Mouse (Mus musculus) forebrain, embryonic 13.5 days (tissue): ENCODE measurements around the gene 4930562C15Rik. TPM values are rescaled to one million over a fixed set of nuclear protein-coding genes. Genes with fewer than 3 reads are reported as not detected.
"Not testable (repeated sequence)": the region's sequence is repeated elsewhere in the genome, so short reads cannot be mapped to it uniquely, and the experiment has no call there.

Experiments used
- ATAC-seq: fragments of 200-750 bp; cut with Nextera tagmentation; 2 replicates; pipeline ENCODE4 v1.8.0; 2017
- H3K27ac ChIP-seq: fragments of 300-500 bp; sonication (generic); 2 replicates; pipeline ENCODE4 v1.5.1; 2015; ENCODE audit warnings: inconsistent platforms, mild to moderate bottlenecking, moderate library complexity
- H3K27me3 ChIP-seq: fragments of 300-500 bp; sonication (generic); 2 replicates; pipeline ENCODE4 v1.6.1; 2015; ENCODE audit warnings: mild to moderate bottlenecking, inconsistent platforms
- H3K36me3 ChIP-seq: fragments of 300-500 bp; sonication (generic); 2 replicates; pipeline ENCODE4 v1.6.1; 2015; ENCODE audit warnings: mild to moderate bottlenecking, inconsistent platforms; ENCODE audit not compliant: poor library complexity, severe bottlenecking
- H3K4me1 ChIP-seq: fragments of 300-500 bp; sonication (generic); 2 replicates; pipeline ENCODE4 v1.6.1; 2015; ENCODE audit warnings: inconsistent platforms
- H3K4me2 ChIP-seq: fragments of 300-500 bp; sonication (generic); 2 replicates; pipeline ENCODE4 v1.6.1; 2015; ENCODE audit warnings: inconsistent platforms, mild to moderate bottlenecking, moderate library complexity
- H3K4me3 ChIP-seq: fragments of 300-500 bp; sonication (generic); 2 replicates; pipeline ENCODE4 v1.5.1; 2015; ENCODE audit warnings: mild to moderate bottlenecking, inconsistent platforms
- H3K9ac ChIP-seq: fragments of 300-500 bp; sonication (generic); 2 replicates; pipeline ENCODE4 v1.6.1; 2015; ENCODE audit warnings: mild to moderate bottlenecking, inconsistent platforms
- H3K9me3 ChIP-seq: fragments of 300-500 bp; sonication (generic); replicated peaks from 2 replicates; pipeline ENCODE4 v1.6.1; 2016; ENCODE audit warnings: inconsistent platforms
- WGBS: fragments of 180-500 bp; shearing (Covaris S2); methylation state at CpG from one replicate; pipeline ENCODE4 v1.1.7; 2015; 5-methylcytosine and 5-hydroxymethylcytosine counted together
- polyA plus RNA-seq: library from polyadenylated mRNA; unstranded; fragments of >200 nt; fragmentation: Nextera tagmentation; extraction: Ambion mirVana; gene quantifications from 2 replicates; pipeline ENCODE4 v1.2.1, GENCODE M21; 2015

Gene 4930562C15Rik
- 0.37 and 0.39 TPM in 2 replicates for polyA plus RNA-seq

GRCm38 (mm10) chr16:4835191-4835590 is at the start of gene 4930562C15Rik:
Gene 4930562C15Rik (plus strand): TSS chr16:4835416.
- no peaks in the 10 kb centered on the region for H3K9me3 ChIP-seq
- no peaks in the 10 kb centered on the region for H3K4me1 ChIP-seq
- ATAC-seq, result no peak
- H3K4me3 ChIP-seq, result no peak within 1 kb of the TSS
- H3K9ac ChIP-seq, result no peak within 1 kb of the TSS
- no peaks in the 10 kb centered on the region for H3K27me3 ChIP-seq
- no peak within 1 kb of the TSS for H3K27ac ChIP-seq
- no peak within 1 kb of the TSS for H3K4me2 ChIP-seq
- WGBS, result 88% methylated on average over 3 of the region's 3 CpGs
- no peaks in the 10 kb centered on the region for H3K36me3 ChIP-seq

- Histone ChIP-seq H3K27me3 (no peaks in the 10 kb centered on the region), H3K36me3 (peaks cover 10% of the 10 kb centered on the region), H3K4me1 (peaks cover 35% of the 10 kb centered on the region), H3K4me3 (no peak overlapping the region), H3K9ac (no peak overlapping the region), H3K27ac (no peak overlapping the region), H3K9me3 (no peaks in the 10 kb centered on the region), H3K4me2 (no peak overlapping the region)
- ATAC-seq, result no peak
- WGBS, result 48% methylated on average over 4 of the region's 4 CpGs
These were observed 49.5 kb upstream of the 4930562C15Rik start for GRCm38 (mm10) chr16:4785706-4786105.

DNA sequence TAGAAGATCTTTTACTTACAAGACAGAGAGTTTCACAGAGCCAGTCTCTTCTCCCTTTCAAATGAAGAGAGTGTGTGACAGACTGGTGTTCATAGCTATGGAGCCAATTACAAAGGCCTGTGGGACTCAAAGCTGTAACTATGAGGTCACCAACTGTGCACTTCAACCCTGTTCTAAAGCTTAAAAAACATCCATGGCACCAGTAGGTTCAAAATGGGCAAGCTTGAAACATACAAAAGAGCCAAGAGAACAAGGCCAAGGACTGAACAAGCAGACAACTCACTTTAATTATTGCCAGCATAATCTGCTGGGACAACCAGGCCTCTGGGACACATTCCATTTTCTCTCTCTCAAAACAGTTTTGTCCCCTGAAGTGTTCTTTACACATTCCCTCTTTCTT is 47.0 kb upstream of the 4930562C15Rik start:
- H3K27ac ChIP-seq, result no peak overlapping the region
- ATAC-seq, result no peak
- H3K4me3 ChIP-seq, result no peak overlapping the region; the same call in 1 of the 2 replicates
- H3K4me1 ChIP-seq, result peaks cover 28% of the 10 kb centered on the region
- peak overlapping the region; percentile 31; the same call in 1 of the 2 replicates for H3K9ac ChIP-seq
- no peaks in the 10 kb centered on the region for H3K9me3 ChIP-seq
- H3K4me2 ChIP-seq, result peak overlapping the region; percentile 94
- H3K27me3 ChIP-seq, result no peaks in the 10 kb centered on the region
- peaks cover 5% of the 10 kb centered on the region for H3K36me3 ChIP-seq

DNA sequence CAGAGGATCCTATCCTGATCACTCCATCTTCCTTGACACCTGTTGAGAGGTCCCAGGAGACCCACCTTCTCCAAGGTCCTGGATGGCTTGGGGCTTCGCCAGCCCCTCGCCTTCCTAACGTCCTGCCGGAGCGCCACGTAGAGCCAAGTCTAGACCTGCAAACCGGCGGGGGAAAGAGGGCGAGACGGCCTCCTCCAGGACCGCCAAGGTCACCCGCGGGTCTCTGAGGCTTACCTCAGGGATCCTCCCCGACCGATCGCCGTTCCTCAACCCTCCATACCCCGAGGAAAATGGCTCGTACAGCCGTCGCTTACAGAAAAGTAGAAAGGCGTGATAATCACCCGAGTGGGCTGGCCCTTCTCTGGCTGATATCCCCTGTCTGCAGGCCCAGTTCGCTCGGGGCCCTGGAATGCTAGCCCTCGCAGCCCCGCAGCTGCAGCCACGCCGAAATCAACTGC is 45.9 kb upstream of the 4930562C15Rik start:
- H3K36me3 ChIP-seq, result no peaks in the 10 kb centered on the region
- no peaks in the 10 kb centered on the region for H3K9me3 ChIP-seq
- H3K4me1 ChIP-seq, result peaks cover 28% of the 10 kb centered on the region
- peak overlapping the region; percentile 86 for H3K4me3 ChIP-seq
- under 1% methylated on average over 29 of the region's 29 CpGs for WGBS
- H3K27me3 ChIP-seq, result no peaks in the 10 kb centered on the region
- H3K27ac ChIP-seq, result peak overlapping the region; percentile 96
- peak; percentile 61 for ATAC-seq
- peak overlapping the region; percentile 94 for H3K4me2 ChIP-seq
- peak overlapping the region; percentile 90 for H3K9ac ChIP-seq

GRCm38 (mm10) chr16:4789810-4790559 is 45.2 kb upstream of the 4930562C15Rik start, which contains the start of gene Cdip1:
Gene Cdip1 (minus strand): TSS chr16:4790292.
- H3K27ac ChIP-seq, result peak within 1 kb of the TSS; percentile 96
- WGBS, result under 1% methylated on average over 51 of the region's 51 CpGs
- ATAC-seq, result peak; percentile 99
- no peaks in the 10 kb centered on the region for H3K27me3 ChIP-seq
- peaks cover 28% of the 10 kb centered on the region for H3K4me1 ChIP-seq
- no peaks in the 10 kb centered on the region for H3K36me3 ChIP-seq
- H3K4me3 ChIP-seq, result peak within 1 kb of the TSS; percentile 86
- peak within 1 kb of the TSS; percentile 94 for H3K4me2 ChIP-seq
- no peaks in the 10 kb centered on the region for H3K9me3 ChIP-seq
- H3K9ac ChIP-seq, result peak within 1 kb of the TSS; percentile 90

- H3K36me3 ChIP-seq, result no peaks in the 10 kb centered on the region
- peaks cover 21% of the 10 kb centered on the region for H3K4me1 ChIP-seq
- ATAC-seq, result no peak
- WGBS, result 70% methylated on average over 2 of the region's 2 CpGs
- no peak overlapping the region for H3K27ac ChIP-seq
- H3K9me3 ChIP-seq, result no peaks in the 10 kb centered on the region
- no peaks in the 10 kb centered on the region for H3K27me3 ChIP-seq
- H3K4me2 ChIP-seq, result no peak overlapping the region
- no peak overlapping the region for H3K4me3 ChIP-seq
- H3K9ac ChIP-seq, result no peak overlapping the region
These were observed 43.9 kb upstream of the 4930562C15Rik start for GRCm38 (mm10) chr16:4791332-4791731.

GRCm38 (mm10) chr16:4796631-4797030 is 38.6 kb upstream of the 4930562C15Rik start:
- H3K9me3 ChIP-seq, result no peaks in the 10 kb centered on the region
- no peaks in the 10 kb centered on the region for H3K27me3 ChIP-seq
- no peaks in the 10 kb centered on the region for H3K36me3 ChIP-seq
- H3K4me2 ChIP-seq, result no peak overlapping the region
- no peaks in the 10 kb centered on the region for H3K4me1 ChIP-seq
- H3K4me3 ChIP-seq, result no peak overlapping the region
- H3K9ac ChIP-seq, result no peak overlapping the region
- WGBS, result 86% methylated on average over 4 of the region's 4 CpGs
- H3K27ac ChIP-seq, result no peak overlapping the region
- ATAC-seq, result no peak

GRCm38 (mm10) chr16:4818349-4818748 is 16.9 kb upstream of the 4930562C15Rik start:
- Histone ChIP-seq H3K4me1 (no peaks in the 10 kb centered on the region), H3K27me3 (no peaks in the 10 kb centered on the region), H3K36me3 (no peaks in the 10 kb centered on the region), H3K27ac (no peak overlapping the region), H3K9ac (no peak overlapping the region), H3K4me3 (no peak overlapping the region), H3K4me2 (no peak overlapping the region), H3K9me3 (peaks cover 5% of the 10 kb centered on the region; the same call in 1 of the 2 replicates)
- WGBS, result 90% methylated on average over 3 of the region's 3 CpGs
- ATAC-seq, result no peak

DNA sequence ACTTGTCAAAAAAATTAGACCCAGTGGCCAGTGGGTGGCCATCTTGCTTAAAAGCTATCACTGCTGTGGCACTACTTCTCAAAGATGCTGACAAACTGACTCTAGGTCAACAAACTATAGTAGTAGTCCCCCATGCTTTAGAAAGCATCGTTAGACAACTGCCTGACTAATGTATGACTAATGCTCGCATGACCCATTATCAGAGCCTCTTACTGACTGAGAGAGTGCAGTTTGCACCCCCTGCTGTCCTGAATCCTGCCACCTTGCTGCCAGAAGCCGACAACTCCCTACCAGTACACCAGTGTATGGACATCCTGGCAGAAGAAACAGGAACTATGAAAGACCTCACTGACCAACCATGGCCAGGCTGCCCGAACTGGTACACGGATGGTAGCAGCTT is 10.8 kb upstream of the 4930562C15Rik start:
- H3K4me3 ChIP-seq, H3K4me2 ChIP-seq, H3K27me3 ChIP-seq, ATAC-seq, H3K27ac ChIP-seq, H3K4me1 ChIP-seq, H3K36me3 ChIP-seq, H3K9ac ChIP-seq, H3K9me3 ChIP-seq: not testable (repeated sequence)
- 79% methylated on average over 5 of the region's 5 CpGs for WGBS

GRCm38 (mm10) chr16:4827639-4828038 is 7.6 kb upstream of the 4930562C15Rik start:
- H3K4me3 ChIP-seq, result no peak overlapping the region
- H3K9ac ChIP-seq, result no peak overlapping the region
- no peak for ATAC-seq
- H3K4me2 ChIP-seq, result no peak overlapping the region
- H3K36me3 ChIP-seq, result no peaks in the 10 kb centered on the region
- H3K4me1 ChIP-seq, result no peaks in the 10 kb centered on the region
- H3K9me3 ChIP-seq, result no peaks in the 10 kb centered on the region
- no peak overlapping the region for H3K27ac ChIP-seq
- H3K27me3 ChIP-seq, result no peaks in the 10 kb centered on the region
- WGBS, result 96% methylated on average over 5 of the region's 5 CpGs

GRCm38 (mm10) chr16:4829271-4829900 is 5.8 kb upstream of the 4930562C15Rik start:
- H3K4me2 ChIP-seq, result no peak overlapping the region
- H3K36me3 ChIP-seq, result no peaks in the 10 kb centered on the region
- H3K4me3 ChIP-seq, result no peak overlapping the region
- H3K9ac ChIP-seq, result no peak overlapping the region
- no peak for ATAC-seq
- 84% methylated on average over 6 of the region's 6 CpGs for WGBS
- H3K27me3 ChIP-seq, result no peaks in the 10 kb centered on the region
- H3K9me3 ChIP-seq, result no peaks in the 10 kb centered on the region
- no peak overlapping the region for H3K27ac ChIP-seq
- no peaks in the 10 kb centered on the region for H3K4me1 ChIP-seq

GRCm38 (mm10) chr16:4831650-4832419 is 3.4 kb upstream of the 4930562C15Rik start:
- no peaks in the 10 kb centered on the region for H3K9me3 ChIP-seq
- no peak overlapping the region for H3K4me2 ChIP-seq
- no peak for ATAC-seq
- H3K4me1 ChIP-seq, result no peaks in the 10 kb centered on the region
- no peaks in the 10 kb centered on the region for H3K27me3 ChIP-seq
- no peak overlapping the region for H3K4me3 ChIP-seq
- no peaks in the 10 kb centered on the region for H3K36me3 ChIP-seq
- 73% methylated on average over 15 of the region's 15 CpGs for WGBS
- no peak overlapping the region for H3K9ac ChIP-seq
- no peak overlapping the region for H3K27ac ChIP-seq
